27 mouse cellular contexts compared by ENCODE assay signal in the genomic region with DNA sequence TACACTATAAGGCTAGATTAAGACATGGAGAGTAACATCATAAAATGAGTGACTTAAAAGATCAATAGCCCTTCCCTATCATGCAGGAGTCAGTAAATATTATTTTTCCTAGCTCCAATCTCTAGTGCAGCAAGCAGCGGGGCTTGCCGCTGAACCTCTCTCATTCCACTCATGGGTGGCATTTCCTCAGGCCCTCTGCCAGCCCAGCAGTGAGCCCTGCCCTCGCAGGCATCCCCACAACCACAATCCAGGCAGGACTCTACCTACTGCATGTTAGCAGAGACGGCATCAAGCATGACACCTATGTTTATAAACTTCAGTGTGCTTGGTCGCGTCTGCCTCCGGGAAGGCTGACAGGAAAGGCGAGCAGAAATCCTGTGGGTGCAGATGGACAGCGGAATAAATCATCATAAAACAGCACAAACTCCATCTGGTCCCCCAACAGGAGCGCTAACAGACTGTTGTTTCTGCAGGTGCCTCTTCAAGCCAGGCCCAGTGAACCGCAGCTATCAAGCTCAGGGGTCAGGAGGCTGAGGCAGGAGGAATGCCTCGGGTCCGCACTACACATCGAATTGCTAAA. TPM values are rescaled to one million over a fixed set of nuclear protein-coding genes. Genes with fewer than 3 reads are reported as not detected.
DNase-seq lines count a peak whose midpoint lies in the region; ATAC-seq and TF ChIP-seq lines count a peak whose summit lies in the region.
"Had no signal": no experiment of that assay in that cellular context is flagged by ENCODE, and none has a peak within 500 bp of the region (broad histone marks: within the 10 kb centered on the region; RNA-seq: fewer than 3 reads in every experiment).

No protein-coding gene starts in this region.

- no peak overlapping the region for H3K4me2 ChIP-seq in heart, embryonic 11.5 days
- H3K4me2 ChIP-seq: embryonic facial prominence, embryonic 13.5 days; heart, embryonic 15.5 days; limb, embryonic 15.5 days; liver, embryonic 13.5 days; midbrain, embryonic 13.5 days had no signal

- TF ChIP-seq POLR2A in thymus, adult 2 months (IDR thresholded peaks at IDR 0.05; ENCODE audit: control insufficient read depth, extremely low read depth, insufficient read depth, low read length, poor library complexity): no peak

- no peak overlapping the region for H3K27ac ChIP-seq in heart, embryonic 10.5 days
- H3K27ac ChIP-seq in heart, embryonic 11.5 days (ENCODE audit: low read depth, low read length): no peak overlapping the region
- H3K27ac ChIP-seq in thymus, adult 2 months (ENCODE audit: control insufficient read depth, insufficient read depth, low read length): no peak overlapping the region
- H3K27ac ChIP-seq: embryonic facial prominence, embryonic 13.5 days; forebrain, embryonic 10.5 days; gastrocnemius, adult 2 months; heart, adult 2 months; heart, embryonic 15.5 days; left cerebral cortex, adult 2 months; limb, embryonic 15.5 days; liver, embryonic 13.5 days; midbrain, embryonic 13.5 days had no signal

- H3K4me1 ChIP-seq in heart, embryonic 10.5 days: no peaks in the 10 kb centered on the region
- H3K4me1 ChIP-seq in heart, embryonic 11.5 days (ENCODE audit: control insufficient read depth, insufficient read depth, low read length): no peaks in the 10 kb centered on the region
- H3K4me1 ChIP-seq in thymus, adult 2 months (replicated peaks; ENCODE audit: control insufficient read depth, insufficient read depth, low read length): no peaks in the 10 kb centered on the region
- H3K4me1 ChIP-seq: embryonic facial prominence, embryonic 13.5 days; forebrain, embryonic 10.5 days; limb, embryonic 15.5 days; liver, embryonic 13.5 days; midbrain, embryonic 13.5 days had no signal

- TF ChIP-seq CTCF in thymus, adult 2 months (IDR thresholded peaks at IDR 0.05; ENCODE audit: borderline replicate concordance, control insufficient read depth, extremely low read depth, insufficient read depth, low read length, poor library complexity): no peak

- no peaks in the 10 kb centered on the region for H3K27me3 ChIP-seq in heart, embryonic 10.5 days (ENCODE audit: insufficient read depth, poor library complexity, severe bottlenecking)
- H3K27me3 ChIP-seq in heart, embryonic 11.5 days (ENCODE audit: control insufficient read depth, insufficient read depth, low read length): no peaks in the 10 kb centered on the region
- H3K27me3 ChIP-seq in thymus, adult 2 months (ENCODE audit: control insufficient read depth, insufficient read depth, low read length): no peaks in the 10 kb centered on the region
- H3K27me3 ChIP-seq: CH12.LX; embryonic facial prominence, embryonic 13.5 days; heart, embryonic 15.5 days; limb, embryonic 15.5 days; liver, embryonic 13.5 days; megakaryocyte, embryonic 14.5 days; midbrain, embryonic 13.5 days had no signal

- peak; percentile 40 for DNase-seq in cerebellum, adult 11 months
- DNase-seq in cerebellum, postnatal 4 days (ENCODE audit: low spot score in 2 of 2): no peak
- DNase-seq in heart, embryonic 10.5 days (ENCODE audit: low spot score): peak; percentile 76
- DNase-seq in brain, adult 2 months (ENCODE audit: low read depth, low spot score): peak; percentile 78
- DNase-seq in cerebellum, adult 9-10 months: peak; percentile 70
- no peak for DNase-seq in thymus, adult 2 months
- DNase-seq: adrenal gland, adult 8-10 months; gastrocnemius, adult 2 months; gastrocnemius, postnatal 36 days; heart, adult 2 months; kidney, adult 9 months; kidney, postnatal 14 days; liver, embryonic 13.5 days; lung, adult 18-20 months; lung, postnatal 4 days had no signal

- H3K4me3 ChIP-seq in heart, embryonic 10.5 days: no peak overlapping the region
- H3K4me3 ChIP-seq in heart, embryonic 11.5 days (ENCODE audit: low read depth, low read length): no peak overlapping the region
- H3K4me3 ChIP-seq in thymus, adult 2 months (ENCODE audit: control insufficient read depth, insufficient read depth, low read length): no peak overlapping the region
- H3K4me3 ChIP-seq: embryonic facial prominence, embryonic 13.5 days; forebrain, embryonic 10.5 days; gastrocnemius, adult 2 months; heart, adult 2 months; heart, embryonic 15.5 days; left cerebral cortex, adult 2 months; limb, embryonic 15.5 days; liver, embryonic 13.5 days; megakaryocyte, embryonic 14.5 days; midbrain, embryonic 13.5 days had no signal

- ATAC-seq in heart, embryonic 11.5 days (replicated peaks; ENCODE audit: insufficient number of reproducible peaks, low FRiP score, low TSS enrichment): no peak
- no peak for ATAC-seq in frontal cortex, adult (ENCODE audit: low TSS enrichment)
- ATAC-seq: intestine, embryonic 16.5 days; lung, postnatal 0 days; midbrain, embryonic 13.5 days had no signal

- no peaks in the 10 kb centered on the region for H3K9me3 ChIP-seq in heart, embryonic 10.5 days
- H3K9me3 ChIP-seq in heart, embryonic 11.5 days (replicated peaks; ENCODE audit: control insufficient read depth, low read length): no peaks in the 10 kb centered on the region
- H3K9me3 ChIP-seq: embryonic facial prominence, embryonic 13.5 days; forebrain, embryonic 10.5 days; heart, embryonic 15.5 days; limb, embryonic 15.5 days; liver, embryonic 13.5 days; megakaryocyte, embryonic 14.5 days; midbrain, embryonic 13.5 days had no signal

- peaks cover 85% of the 10 kb centered on the region for H3K36me3 ChIP-seq in heart, embryonic 10.5 days
- peaks cover 40% of the 10 kb centered on the region for H3K36me3 ChIP-seq in heart, embryonic 11.5 days (ENCODE audit: control insufficient read depth, insufficient read depth, low read length)
- H3K36me3 ChIP-seq in thymus, adult 2 months (ENCODE audit: control insufficient read depth, insufficient read depth, low read length): peaks cover 11% of the 10 kb centered on the region

- no peak overlapping the region for H3K9ac ChIP-seq in heart, embryonic 11.5 days (ENCODE audit: low read depth, low read length)
- H3K9ac ChIP-seq: embryonic facial prominence, embryonic 13.5 days; heart, embryonic 15.5 days; limb, embryonic 15.5 days; liver, embryonic 13.5 days; midbrain, embryonic 13.5 days had no signal

- 89% methylated on average over 14 of the region's 14 CpGs for WGBS in heart, embryonic 10.5 days
- 89% methylated on average over 14 of the region's 14 CpGs for WGBS in heart, embryonic 11.5 days (ENCODE audit: insufficient replicate concordance)
- WGBS in thymus, adult 2 months: 94% methylated on average over 14 of the region's 14 CpGs

RNA-seq across cellular contexts. Expression of a gene that starts 52.3 kb away (rescaled TPM):
- 68.7 and 69.2 TPM in 2 replicates for polyA plus RNA-seq in heart, embryonic 10.5 days (2016; fragmentation: Nextera tagmentation; extraction: Ambion mirVana)
- polyA plus RNA-seq in heart, embryonic 11.5 days (2014; fragmentation: Nextera tagmentation; extraction: Ambion mirVana): 52.5 and 59.9 TPM in 2 replicates
- polyA plus RNA-seq in thymus, adult 2 months (2012; rRNA removed): 51.3 and 57.0 TPM in 2 replicates

Comparison
In these comparisons a context has a peak if more than half of its experiments do, and no peak if none do; other contexts are left out.
1. DNase-seq: peak in cerebellum, adult 11 months (single experiment), heart, embryonic 10.5 days (single experiment), brain, adult 2 months (single experiment) and cerebellum, adult 9-10 months (single experiment); none in cerebellum, postnatal 4 days (0 of 2) and thymus, adult 2 months (single experiment).